Mouse (Mus musculus): ENCODE data around the gene Idh1. TPM values are rescaled to one million over a fixed set of nuclear protein-coding genes. Genes with fewer than 3 reads are reported as not detected.

Gene Idh1
- polyA plus RNA-seq, 1 experiment from 2014 or later: 260 TPM

GRCm38 (mm10) chr1:65217567-65217966 lies 31.3 kb upstream of the Idh1 start:
- Histone ChIP-seq H3K4me1 (replicated peaks; ENCODE audit: control insufficient read depth, insufficient read depth, low read length) (no peaks in the 10 kb centered on the region), H3K4me2 (replicated peaks; ENCODE audit: low read depth) (no peak overlapping the region), H3K9me3 (ENCODE audit: control insufficient read depth) (no peaks in the 10 kb centered on the region), H3K36me3 (ENCODE audit: control insufficient read depth, insufficient read depth) (peaks cover 21% of the 10 kb centered on the region), H3K27me3 (replicated peaks; ENCODE audit: control insufficient read depth, insufficient read depth, low read length) (no peaks in the 10 kb centered on the region), H3K27ac (ENCODE audit: low read depth, low read length) (no peak overlapping the region), H3K9ac (ENCODE audit: low read depth, low read length) (no peak overlapping the region), H3K4me3 (ENCODE audit: low read depth, low read length) (no peak overlapping the region)
- no peak for TF ChIP-seq CTCF (IDR thresholded peaks at IDR 0.05; ENCODE audit: low read depth)
- no peak for ATAC-seq
- 85% methylated on average over 2 of the region's 2 CpGs for WGBS

DNA sequence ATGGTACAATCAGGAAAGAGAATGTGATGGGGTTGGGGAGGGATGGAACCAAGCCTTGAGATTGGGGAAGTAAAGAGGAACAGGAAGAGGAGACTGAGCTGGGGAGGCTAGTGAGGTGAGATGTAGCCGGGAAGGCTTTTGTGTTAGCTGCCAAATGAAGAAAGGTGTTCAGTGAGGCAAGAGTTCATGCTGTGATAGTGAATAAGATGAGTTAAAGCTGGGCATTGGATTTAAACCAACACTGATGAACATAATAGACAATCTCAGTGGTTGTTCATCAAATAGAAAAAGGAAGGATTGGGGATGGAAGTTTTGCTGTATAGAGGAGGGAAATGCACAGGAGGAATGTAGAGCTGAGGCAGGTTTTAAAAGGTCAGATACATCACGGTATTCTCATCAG lies 26.9 kb upstream of the Idh1 start:
- Histone ChIP-seq H3K36me3 (ENCODE audit: control insufficient read depth, insufficient read depth) (peaks cover 27% of the 10 kb centered on the region; the same call in 1 of the 2 replicates), H3K27me3 (replicated peaks; ENCODE audit: control insufficient read depth, insufficient read depth, low read length) (no peaks in the 10 kb centered on the region), H3K27ac (ENCODE audit: low read depth, low read length) (no peak overlapping the region), H3K4me1 (replicated peaks; ENCODE audit: control insufficient read depth, insufficient read depth, low read length) (no peaks in the 10 kb centered on the region), H3K4me3 (ENCODE audit: low read depth, low read length) (no peak overlapping the region), H3K4me2 (replicated peaks; ENCODE audit: low read depth) (no peak overlapping the region), H3K9me3 (ENCODE audit: control insufficient read depth) (0 out of 2 replicates have a peak, but pooled peaks cover 3% of the 10 kb centered on the region), H3K9ac (ENCODE audit: low read depth, low read length) (no peak overlapping the region)
- ATAC-seq: no peak
- 86% methylated on average over 2 of the region's 2 CpGs for WGBS
- no peak for TF ChIP-seq CTCF (IDR thresholded peaks at IDR 0.05; ENCODE audit: low read depth)

- Histone ChIP-seq H3K4me1 (replicated peaks; ENCODE audit: control insufficient read depth, insufficient read depth, low read length) (no peaks in the 10 kb centered on the region), H3K27me3 (replicated peaks; ENCODE audit: control insufficient read depth, insufficient read depth, low read length) (no peaks in the 10 kb centered on the region), H3K4me2 (replicated peaks; ENCODE audit: low read depth) (no peak overlapping the region), H3K9ac (ENCODE audit: low read depth, low read length) (no peak overlapping the region), H3K36me3 (ENCODE audit: control insufficient read depth, insufficient read depth) (peaks cover 37% of the 10 kb centered on the region), H3K27ac (ENCODE audit: low read depth, low read length) (no peak overlapping the region), H3K4me3 (ENCODE audit: low read depth, low read length) (no peak overlapping the region), H3K9me3 (ENCODE audit: control insufficient read depth) (no peaks in the 10 kb centered on the region)
- no peak for TF ChIP-seq CTCF (IDR thresholded peaks at IDR 0.05; ENCODE audit: low read depth)
- 80% methylated on average over 1 of the region's 1 CpGs for WGBS
- ATAC-seq: no peak
These were observed 18.0 kb upstream of the Idh1 start for GRCm38 (mm10) chr1:65204299-65204698.

- TF ChIP-seq CTCF (IDR thresholded peaks at IDR 0.05; ENCODE audit: low read depth): no peak
- H3K4me2 ChIP-seq (replicated peaks; ENCODE audit: low read depth): no peak overlapping the region
- no peak overlapping the region for H3K9ac ChIP-seq (ENCODE audit: low read depth, low read length)
- no peak overlapping the region for H3K4me3 ChIP-seq (ENCODE audit: low read depth, low read length)
- H3K27ac ChIP-seq (ENCODE audit: low read depth, low read length): no peak overlapping the region
- no peak for ATAC-seq
- no peaks in the 10 kb centered on the region for H3K27me3 ChIP-seq (replicated peaks; ENCODE audit: control insufficient read depth, insufficient read depth, low read length)
- WGBS: 98% methylated on average over 2 of the region's 2 CpGs
- H3K4me1 ChIP-seq (replicated peaks; ENCODE audit: control insufficient read depth, insufficient read depth, low read length): no peaks in the 10 kb centered on the region
- no peaks in the 10 kb centered on the region for H3K9me3 ChIP-seq (ENCODE audit: control insufficient read depth)
- H3K36me3 ChIP-seq (ENCODE audit: control insufficient read depth, insufficient read depth): peaks cover 18% of the 10 kb centered on the region
These were observed 12.6 kb upstream of the Idh1 start for GRCm38 (mm10) chr1:65198861-65199260.

DNA sequence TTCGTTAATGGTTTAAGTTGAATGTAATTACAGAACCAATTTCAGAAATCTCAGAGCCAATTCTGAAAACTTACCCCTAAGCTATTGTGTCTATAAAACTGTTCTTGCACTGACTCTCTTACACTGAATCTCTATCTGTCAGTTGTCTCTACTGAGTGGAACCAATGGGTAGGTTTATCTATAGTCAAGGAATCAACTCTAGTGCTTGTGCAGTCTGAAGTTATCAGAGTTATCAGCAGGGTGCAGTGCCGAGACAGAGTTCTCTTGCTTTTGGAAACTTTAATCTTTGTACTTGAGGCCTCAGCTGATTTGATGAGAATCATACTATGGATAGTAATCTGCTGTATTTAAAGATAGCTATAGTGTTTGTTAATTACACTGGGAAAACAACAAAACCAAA lies 12.1 kb upstream of the Idh1 start:
- Histone ChIP-seq H3K9ac (ENCODE audit: low read depth, low read length) (no peak overlapping the region), H3K9me3 (ENCODE audit: control insufficient read depth) (no peaks in the 10 kb centered on the region), H3K4me3 (ENCODE audit: low read depth, low read length) (no peak overlapping the region), H3K4me2 (replicated peaks; ENCODE audit: low read depth) (no peak overlapping the region), H3K36me3 (ENCODE audit: control insufficient read depth, insufficient read depth) (peaks cover 21% of the 10 kb centered on the region), H3K27me3 (replicated peaks; ENCODE audit: control insufficient read depth, insufficient read depth, low read length) (no peaks in the 10 kb centered on the region), H3K27ac (ENCODE audit: low read depth, low read length) (no peak overlapping the region), H3K4me1 (replicated peaks; ENCODE audit: control insufficient read depth, insufficient read depth, low read length) (no peaks in the 10 kb centered on the region)
- no peak for ATAC-seq
- WGBS: 85% methylated on average over 2 of the region's 2 CpGs
- no peak for TF ChIP-seq CTCF (IDR thresholded peaks at IDR 0.05; ENCODE audit: low read depth)

DNA sequence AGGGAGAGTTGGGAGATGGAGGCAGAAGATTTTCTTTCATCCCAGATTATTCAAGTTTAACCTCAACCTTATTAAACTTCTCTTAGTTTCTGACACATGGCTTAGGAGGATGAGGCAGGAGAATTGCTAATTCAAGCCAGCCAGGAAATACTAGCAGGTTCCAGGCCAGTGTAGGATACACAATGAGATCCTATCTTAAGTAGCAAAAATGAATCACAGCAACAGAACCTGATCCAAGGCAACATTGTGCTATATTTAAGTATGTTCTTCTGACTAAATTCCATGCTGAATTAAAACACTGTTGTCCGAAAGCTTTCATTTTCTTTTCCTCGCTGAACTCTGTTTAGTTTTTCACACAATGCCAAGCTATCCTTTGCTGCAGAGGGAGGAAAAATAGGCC lies 6.9 kb upstream of the Idh1 start:
- peaks cover 30% of the 10 kb centered on the region for H3K36me3 ChIP-seq (ENCODE audit: control insufficient read depth, insufficient read depth)
- no peak overlapping the region for H3K9ac ChIP-seq (ENCODE audit: low read depth, low read length)
- no peaks in the 10 kb centered on the region for H3K27me3 ChIP-seq (replicated peaks; ENCODE audit: control insufficient read depth, insufficient read depth, low read length)
- H3K27ac ChIP-seq (ENCODE audit: low read depth, low read length): no peak overlapping the region
- no peaks in the 10 kb centered on the region for H3K9me3 ChIP-seq (ENCODE audit: control insufficient read depth)
- H3K4me1 ChIP-seq (replicated peaks; ENCODE audit: control insufficient read depth, insufficient read depth, low read length): no peaks in the 10 kb centered on the region
- TF ChIP-seq CTCF (IDR thresholded peaks at IDR 0.05; ENCODE audit: low read depth): no peak
- 94% methylated on average over 2 of the region's 2 CpGs for WGBS
- H3K4me3 ChIP-seq (ENCODE audit: low read depth, low read length): no peak overlapping the region
- H3K4me2 ChIP-seq (replicated peaks; ENCODE audit: low read depth): no peak overlapping the region
- no peak for ATAC-seq

- H3K27ac ChIP-seq (ENCODE audit: low read depth, low read length): no peak overlapping the region
- WGBS: 88% methylated on average over 4 of the region's 4 CpGs
- H3K9ac ChIP-seq (ENCODE audit: low read depth, low read length): no peak overlapping the region
- no peak for TF ChIP-seq CTCF (IDR thresholded peaks at IDR 0.05; ENCODE audit: low read depth)
- H3K4me2 ChIP-seq (replicated peaks; ENCODE audit: low read depth): no peak overlapping the region
- no peaks in the 10 kb centered on the region for H3K9me3 ChIP-seq (ENCODE audit: control insufficient read depth)
- H3K27me3 ChIP-seq (replicated peaks; ENCODE audit: control insufficient read depth, insufficient read depth, low read length): no peaks in the 10 kb centered on the region
- ATAC-seq: no peak
- 0 out of 2 replicates have a peak, but pooled peaks cover 7% of the 10 kb centered on the region for H3K4me1 ChIP-seq (replicated peaks; ENCODE audit: control insufficient read depth, insufficient read depth, low read length)
- H3K4me3 ChIP-seq (ENCODE audit: low read depth, low read length): no peak overlapping the region
- H3K36me3 ChIP-seq (ENCODE audit: control insufficient read depth, insufficient read depth): peaks cover 16% of the 10 kb centered on the region
These were observed 3.9 kb upstream of the Idh1 start for GRCm38 (mm10) chr1:65190172-65190571.

All from intestine, postnatal 0 days (tissue).